26 mouse cellular contexts compared by ENCODE assay signal in the genomic region with DNA sequence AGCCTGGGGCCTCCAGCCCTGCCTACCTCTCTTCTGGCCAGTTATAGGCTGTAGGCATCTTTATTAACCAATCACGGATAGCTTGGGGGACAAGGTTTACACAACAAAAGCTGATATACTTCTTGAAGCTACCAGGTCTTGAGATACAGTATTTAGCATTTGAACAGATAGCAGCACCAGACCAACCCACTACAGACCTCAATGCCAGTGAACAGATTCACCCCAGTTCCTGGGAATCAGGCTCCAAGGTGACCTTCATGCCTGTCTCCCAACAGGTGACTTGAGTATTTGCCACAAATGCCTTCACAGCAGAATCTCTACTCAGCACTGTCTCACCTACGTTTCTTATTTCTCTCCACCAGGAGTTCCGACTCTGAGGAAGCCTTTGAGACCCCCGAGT. TPM values are rescaled to one million over a fixed set of nuclear protein-coding genes. Genes with fewer than 3 reads are reported as not detected.
DNase-seq lines count a peak whose midpoint lies in the region; ATAC-seq lines count a peak whose summit lies in the region.
"Had no signal": no experiment of that assay in that cellular context is flagged by ENCODE, and none has a peak within 500 bp of the region (broad histone marks: within the 10 kb centered on the region; RNA-seq: fewer than 3 reads in every experiment).

No protein-coding gene starts in this region.

- H3K9me3 ChIP-seq in liver, embryonic 13.5 days (replicated peaks): no peaks in the 10 kb centered on the region
- no peaks in the 10 kb centered on the region for H3K9me3 ChIP-seq in liver, embryonic 12.5 days (replicated peaks)
- H3K9me3 ChIP-seq: forebrain, embryonic 10.5 days; forebrain, embryonic 13.5 days; heart, embryonic 10.5 days; heart, embryonic 13.5 days had no signal

- no peaks in the 10 kb centered on the region for H3K27me3 ChIP-seq in liver, embryonic 13.5 days
- H3K27me3 ChIP-seq in liver, embryonic 12.5 days (replicated peaks): no peaks in the 10 kb centered on the region
- H3K27me3 ChIP-seq: forebrain, embryonic 13.5 days; heart, embryonic 13.5 days had no signal

- H3K4me2 ChIP-seq in liver, embryonic 13.5 days: no peak overlapping the region
- no peak overlapping the region for H3K4me2 ChIP-seq in liver, embryonic 12.5 days
- H3K4me2 ChIP-seq: forebrain, embryonic 13.5 days; heart, embryonic 13.5 days; hindbrain, embryonic 14.5 days had no signal

- no peak for ATAC-seq in liver, embryonic 13.5 days (ENCODE audit: low read depth)
- no peak for ATAC-seq in liver, embryonic 12.5 days
- no peak for ATAC-seq in CD4-positive, CD25-positive, alpha-beta regulatory T cell, adult 4 months
- ATAC-seq: forebrain, embryonic 13.5 days; forebrain, embryonic 16.5 days; intestine, postnatal 0 days had no signal

- H3K4me1 ChIP-seq in liver, embryonic 13.5 days (replicated peaks): 0 out of 2 replicates have a peak, but pooled peaks cover 6% of the 10 kb centered on the region
- peaks cover 4% of the 10 kb centered on the region; the same call in 1 of the 2 replicates for H3K4me1 ChIP-seq in liver, embryonic 12.5 days

- H3K27ac ChIP-seq in liver, embryonic 13.5 days: peak overlapping the region; percentile 29
- H3K27ac ChIP-seq in liver, embryonic 12.5 days: no peak overlapping the region
- H3K27ac ChIP-seq: forebrain, embryonic 10.5 days; forebrain, embryonic 13.5 days; heart, adult 2 months; heart, embryonic 10.5 days; heart, embryonic 13.5 days; hindbrain, embryonic 14.5 days had no signal

- H3K9ac ChIP-seq in liver, embryonic 13.5 days: no peak overlapping the region
- no peak overlapping the region for H3K9ac ChIP-seq in liver, embryonic 12.5 days
- H3K9ac ChIP-seq: forebrain, embryonic 13.5 days; heart, embryonic 13.5 days; hindbrain, embryonic 14.5 days had no signal

- no peak for DNase-seq in liver, embryonic 13.5 days
- DNase-seq in ES-CJ7 (ENCODE audit: low read depth, low spot score): peak; percentile 86
- peak; percentile 84 for DNase-seq in R1 (ENCODE audit: low read depth, low spot score)
- DNase-seq in heart, adult 11 months: no peak
- DNase-seq: adrenal gland, adult 2 months; adrenal gland, postnatal 14 days; cerebellum, adult 11 months; cerebellum, adult 8-10 months; cerebellum, postnatal 14 days; gastrocnemius, postnatal 25 days; heart, adult 2 months; heart, postnatal 14 days; heart, postnatal 4 days had no signal

- H3K36me3 ChIP-seq in liver, embryonic 13.5 days: no peaks in the 10 kb centered on the region
- H3K36me3 ChIP-seq in liver, embryonic 12.5 days: no peaks in the 10 kb centered on the region

- no peak overlapping the region for H3K4me3 ChIP-seq in liver, embryonic 13.5 days (replicated peaks)
- no peak overlapping the region for H3K4me3 ChIP-seq in liver, embryonic 12.5 days
- H3K4me3 ChIP-seq: forebrain, embryonic 10.5 days; forebrain, embryonic 13.5 days; heart, adult 2 months; heart, embryonic 10.5 days; heart, embryonic 13.5 days had no signal

- WGBS in liver, embryonic 13.5 days (ENCODE audit: insufficient replicate concordance): 57% methylated on average over 4 of the region's 4 CpGs
- whole genome bisulfite sequencing in liver, embryonic 12.5 days (ENCODE audit: insufficient replicate concordance): 78% methylated on average over 4 of the region's 4 CpGs

RNA-seq across cellular contexts. Expression of gene Btbd16, which starts 57.5 kb away (rescaled TPM):
- 0.03 TPM in 1 of 2 replicates, not detected in the other for polyA plus RNA-seq in liver, embryonic 13.5 days (2015; fragmentation: Nextera tagmentation; extraction: Ambion mirVana)
- not detected in 2 replicates for polyA plus RNA-seq in liver, embryonic 12.5 days (2016; fragmentation: Nextera tagmentation; extraction: Ambion mirVana)
- 1 to 10 TPM; 6.3 to 7.4 TPM for polyA plus RNA-seq in CD4-positive, CD25-positive, alpha-beta regulatory T cell, adult 4 months (2017; shearing (Covaris generic))
- polyA plus RNA-seq: adrenal gland, adult 2 months; C2C12; embryonic facial prominence, embryonic 11.5 days; embryonic facial prominence, embryonic 14.5 days; forebrain, embryonic 10.5 days; forebrain, embryonic 13.5 days; forebrain, embryonic 16.5 days; hindbrain, embryonic 11.5 days; hindbrain, embryonic 14.5 days; intestine, postnatal 0 days had no signal

Comparison
In these comparisons a context has a peak if more than half of its experiments do, and no peak if none do; other contexts are left out.
1. DNase-seq: peak in ES-CJ7 (single experiment) and R1 (single experiment); none in liver, embryonic 13.5 days (single experiment) and heart, adult 11 months (single experiment).